Mouse (Mus musculus): ENCODE data around the gene Sirt4. TPM values are rescaled to one million over a fixed set of nuclear protein-coding genes. Genes with fewer than 3 reads are reported as not detected.
A peak's percentile ranks its signal among the peaks of the same experiment; 100 is the strongest.

Sirt4 gene
- polyA plus RNA-seq, 1 experiment from 2014 or later: 17.2 TPM

GRCm38 (mm10) chr5:115430187-115430960 is 54.2 kb downstream of the Sirt4 start:
- H3K9me3 ChIP-seq (replicated peaks; ENCODE audit: control insufficient read depth, low read length): no peaks in the 10 kb centered on the region
- under 1% methylated on average over 47 of the region's 73 CpGs for WGBS
- H3K36me3 ChIP-seq (replicated peaks; ENCODE audit: control insufficient read depth, insufficient read depth, low read depth, low read length): no peaks in the 10 kb centered on the region; the same call in 1 of the 2 replicates
- H3K27ac ChIP-seq (replicated peaks; ENCODE audit: low read depth, low read length): peak overlapping the region; percentile 92
- peak overlapping the region; percentile 100 for H3K4me3 ChIP-seq (ENCODE audit: low read depth, low read length)
- no peaks in the 10 kb centered on the region for H3K27me3 ChIP-seq (ENCODE audit: control insufficient read depth, insufficient read depth, low read length)
- H3K4me1 ChIP-seq (ENCODE audit: control insufficient read depth, insufficient read depth, low read length): peaks cover 23% of the 10 kb centered on the region
- H3K4me2 ChIP-seq (ENCODE audit: low read depth, low read length): peak overlapping the region; percentile 88
- ATAC-seq (replicated peaks; ENCODE audit: insufficient number of reproducible peaks, low FRiP score, low TSS enrichment, low read depth): no peak
- H3K9ac ChIP-seq (replicated peaks; ENCODE audit: low read length): peak overlapping the region; percentile 100
- DNase-seq (ENCODE audit: low spot score): peak; percentile 37

DNA sequence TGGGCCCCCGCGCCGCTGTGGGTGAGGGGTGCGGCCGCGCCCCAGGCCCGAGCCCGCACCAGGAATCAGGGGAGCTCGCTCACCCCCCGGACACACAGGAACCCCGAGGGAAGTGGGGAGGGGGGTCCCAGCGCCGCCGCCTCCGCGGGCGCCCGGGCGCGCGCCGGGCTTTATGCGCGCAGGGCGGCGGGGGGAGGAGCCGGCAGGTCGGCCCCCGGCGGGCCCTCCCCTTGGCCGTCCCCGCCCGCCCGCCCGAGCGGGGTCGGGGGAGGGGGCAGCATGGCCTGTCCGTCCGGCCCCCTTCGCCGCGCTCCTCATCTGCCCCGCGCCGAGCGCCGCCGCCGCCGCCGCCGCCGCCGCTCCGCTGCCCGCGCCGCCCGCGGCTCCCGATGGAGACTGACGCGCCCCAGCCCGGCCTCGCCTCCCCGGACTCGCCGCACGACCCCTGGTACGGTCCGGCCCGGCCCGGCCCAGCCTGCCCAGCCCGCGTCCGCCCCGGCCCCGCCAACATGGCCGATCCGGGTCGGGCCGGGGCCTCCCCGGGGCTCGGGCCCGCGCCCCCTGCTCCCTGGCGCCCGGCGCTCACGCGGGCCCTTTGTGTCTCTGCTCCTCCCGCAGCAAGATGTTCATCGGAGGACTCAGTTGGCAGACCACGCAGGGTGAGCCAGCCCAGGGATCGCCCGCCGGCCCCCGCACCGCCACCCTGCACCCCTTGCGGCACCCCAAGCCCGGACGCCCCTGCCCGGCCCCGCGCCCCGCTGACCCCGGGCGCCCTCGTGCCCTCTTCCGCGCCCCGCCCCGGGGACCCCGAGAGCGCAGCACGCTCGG is 55.0 kb downstream of the Sirt4 start, which contains the start of gene Msi1:
Msi1 (plus strand) TSS at position 241 of the 828 bp plus-strand sequence.
- H3K36me3 ChIP-seq (replicated peaks; ENCODE audit: control insufficient read depth, insufficient read depth, low read depth, low read length): no peaks in the 10 kb centered on the region; the same call in 1 of the 2 replicates
- DNase-seq (ENCODE audit: low spot score): peak; percentile 76

GRCm38 (mm10) chr5:115428831-115429358 is 55.6 kb downstream of the Sirt4 start:
- Histone ChIP-seq H3K36me3 (replicated peaks; ENCODE audit: control insufficient read depth, insufficient read depth, low read depth, low read length) (no peaks in the 10 kb centered on the region; the same call in 1 of the 2 replicates), H3K4me3 (ENCODE audit: low read depth, low read length) (peak overlapping the region; percentile 100), H3K9ac (replicated peaks; ENCODE audit: low read length) (peak overlapping the region; percentile 100), H3K4me2 (ENCODE audit: low read depth, low read length) (peak overlapping the region; percentile 88), H3K9me3 (replicated peaks; ENCODE audit: control insufficient read depth, low read length) (no peaks in the 10 kb centered on the region), H3K27me3 (ENCODE audit: control insufficient read depth, insufficient read depth, low read length) (no peaks in the 10 kb centered on the region), H3K4me1 (ENCODE audit: control insufficient read depth, insufficient read depth, low read length) (peaks cover 9% of the 10 kb centered on the region), H3K27ac (replicated peaks; ENCODE audit: low read depth, low read length) (peak overlapping the region; percentile 92; the same call in 1 of the 2 replicates)
- WGBS: 2% methylated on average over 20 of the region's 20 CpGs
- no peak for DNase-seq (ENCODE audit: low spot score)
- ATAC-seq (replicated peaks; ENCODE audit: insufficient number of reproducible peaks, low FRiP score, low TSS enrichment, low read depth): peak; percentile 11

More for the DNA sequence above, 55.0 kb downstream of the Sirt4 start, which contains the start of gene Msi1:
- Histone ChIP-seq H3K27me3 (ENCODE audit: control insufficient read depth, insufficient read depth, low read length) (no peaks in the 10 kb centered on the region), H3K9me3 (replicated peaks; ENCODE audit: control insufficient read depth, low read length) (no peaks in the 10 kb centered on the region), H3K4me3 (ENCODE audit: low read depth, low read length) (peak within 1 kb of the TSS; percentile 100), H3K4me2 (ENCODE audit: low read depth, low read length) (peak within 1 kb of the TSS; percentile 88), H3K27ac (replicated peaks; ENCODE audit: low read depth, low read length) (peak within 1 kb of the TSS; percentile 92), H3K9ac (replicated peaks; ENCODE audit: low read length) (peak within 1 kb of the TSS; percentile 100), H3K4me1 (ENCODE audit: control insufficient read depth, insufficient read depth, low read length) (peaks cover 15% of the 10 kb centered on the region)
- WGBS: under 1% methylated on average over 53 of the region's 117 CpGs
- ATAC-seq (replicated peaks; ENCODE audit: insufficient number of reproducible peaks, low FRiP score, low TSS enrichment, low read depth): peak; percentile 77

Other genes with a start within 250 kb of the Sirt4 start
- 101 and 108 TPM in 2 replicates for gene Pop5, start 248.9 kb downstream of the Sirt4 start, polyA plus RNA-seq (2014; fragmentation: Nextera tagmentation; extraction: Ambion mirVana)
- 75.0 and 80.1 TPM in 2 replicates for gene Rnf10, start 211.8 kb downstream of the Sirt4 start, polyA plus RNA-seq (2014; fragmentation: Nextera tagmentation; extraction: Ambion mirVana)
- gene Coq5, start 205.1 kb downstream of the Sirt4 start, polyA plus RNA-seq (2014; fragmentation: Nextera tagmentation; extraction: Ambion mirVana): 51.7 and 52.2 TPM in 2 replicates
- 1,836 and 1,851 TPM in 2 replicates for gene Dynll1, start 183.7 kb downstream of the Sirt4 start, polyA plus RNA-seq (2014; fragmentation: Nextera tagmentation; extraction: Ambion mirVana)
- gene Srsf9, start 157.5 kb downstream of the Sirt4 start, polyA plus RNA-seq (2014; fragmentation: Nextera tagmentation; extraction: Ambion mirVana): 376 and 390 TPM in 2 replicates
- gene Gatc, start 143.5 kb downstream of the Sirt4 start, polyA plus RNA-seq (2014; fragmentation: Nextera tagmentation; extraction: Ambion mirVana): 37.0 and 38.8 TPM in 2 replicates
- 66.7 and 68.9 TPM in 2 replicates for gene Triap1, start 143.5 kb downstream of the Sirt4 start, polyA plus RNA-seq (2014; fragmentation: Nextera tagmentation; extraction: Ambion mirVana)
- gene Cox6a1, start 135.7 kb downstream of the Sirt4 start, polyA plus RNA-seq (2014; fragmentation: Nextera tagmentation; extraction: Ambion mirVana): 569 and 629 TPM in 2 replicates
- gene Msi1, start 55.1 kb downstream of the Sirt4 start, polyA plus RNA-seq (2014; fragmentation: Nextera tagmentation; extraction: Ambion mirVana): 52.4 and 53.9 TPM in 2 replicates
- not detected in 2 replicates for gene Pla2g1b, start 18.5 kb downstream of the Sirt4 start, polyA plus RNA-seq (2014; fragmentation: Nextera tagmentation; extraction: Ambion mirVana)
- 12.9 and 13.8 TPM in 2 replicates for gene Pxn, start 22.0 kb upstream of the Sirt4 start, polyA plus RNA-seq (2014; fragmentation: Nextera tagmentation; extraction: Ambion mirVana)
- 1,437 and 1,529 TPM in 2 replicates for gene Rplp0, start 74.7 kb upstream of the Sirt4 start, polyA plus RNA-seq (2014; fragmentation: Nextera tagmentation; extraction: Ambion mirVana)
- gene Gcn1l1, start 80.5 kb upstream of the Sirt4 start, polyA plus RNA-seq (2014; fragmentation: Nextera tagmentation; extraction: Ambion mirVana): 29.3 and 31.4 TPM in 2 replicates
- gene Rab35, start 147.2 kb upstream of the Sirt4 start, polyA plus RNA-seq (2014; fragmentation: Nextera tagmentation; extraction: Ambion mirVana): 17.6 and 21.1 TPM in 2 replicates
- 6.8 and 8.6 TPM in 2 replicates for gene Bicdl1, start 246.9 kb upstream of the Sirt4 start, polyA plus RNA-seq (2014; fragmentation: Nextera tagmentation; extraction: Ambion mirVana)